Mouse (Mus musculus) kidney, embryonic 16.5 days (tissue): Measurements from ENCODE around the gene Cacna1c. TPM values are rescaled to one million over a fixed set of nuclear protein-coding genes. Genes with fewer than 3 reads are reported as not detected.

ENCODE experiments used
- ATAC-seq: fragments of 200-750 bp; cut with Nextera tagmentation; 2 replicates; pipeline ENCODE4 v1.8.0; 2017; ENCODE audit warnings: moderate TSS enrichment; ENCODE audit not compliant: low FRiP score, low TSS enrichment
- H3K27ac ChIP-seq: fragments of 300-500 bp; sonication (generic); 2 replicates; pipeline ENCODE4 v1.5.1; 2014; ENCODE audit warnings: low read length
- H3K27me3 ChIP-seq: fragments of 300-500 bp; sonication (generic); 2 replicates; pipeline ENCODE4 v1.6.1; 2014; ENCODE audit warnings: low read length, control low read depth, mixed read lengths; ENCODE audit not compliant: insufficient read depth
- H3K36me3 ChIP-seq: fragments of 300-500 bp; sonication (generic); 2 replicates; pipeline ENCODE4 v1.6.1; 2014; ENCODE audit warnings: low read length, control low read depth, mixed read lengths; ENCODE audit not compliant: insufficient read depth
- H3K4me1 ChIP-seq: fragments of 300-500 bp; sonication (generic); 2 replicates; pipeline ENCODE4 v1.6.1; 2014; ENCODE audit warnings: low read length, control low read depth, mixed read lengths; ENCODE audit not compliant: insufficient read depth
- H3K4me2 ChIP-seq: fragments of 300-500 bp; sonication (generic); replicated peaks from 2 replicates; pipeline ENCODE4 v1.6.1; 2014; ENCODE audit warnings: low read depth, low read length
- H3K4me3 ChIP-seq: fragments of 300-500 bp; sonication (generic); 2 replicates; pipeline ENCODE4 v1.5.1; 2014; ENCODE audit warnings: mild to moderate bottlenecking, low read length
- H3K9ac ChIP-seq: fragments of 300-500 bp; sonication (generic); replicated peaks from 2 replicates; pipeline ENCODE4 v1.6.1; 2014; ENCODE audit warnings: low read length
- H3K9me3 ChIP-seq: fragments of 300-500 bp; sonication (generic); 2 replicates; pipeline ENCODE4 v1.6.1; 2016; ENCODE audit warnings: low read length, control low read depth
- WGBS: fragments of 180-500 bp; shearing (Covaris S2); extraction: QIAGEN DNeasy Blood & Tissue Kit; methylation state at CpG from one replicate; pipeline ENCODE4 v1.1.7; 2014; 5-methylcytosine and 5-hydroxymethylcytosine counted together
- polyA plus RNA-seq: library from polyadenylated mRNA; unstranded; fragments of >200 nt; fragmentation: Nextera tagmentation; extraction: Ambion mirVana; gene quantifications from 2 replicates; pipeline ENCODE4 v1.2.1, GENCODE M21; 2015

The Cacna1c gene
- polyA plus RNA-seq, 1 experiment from 2014 or later = 1.4 TPM

DNA sequence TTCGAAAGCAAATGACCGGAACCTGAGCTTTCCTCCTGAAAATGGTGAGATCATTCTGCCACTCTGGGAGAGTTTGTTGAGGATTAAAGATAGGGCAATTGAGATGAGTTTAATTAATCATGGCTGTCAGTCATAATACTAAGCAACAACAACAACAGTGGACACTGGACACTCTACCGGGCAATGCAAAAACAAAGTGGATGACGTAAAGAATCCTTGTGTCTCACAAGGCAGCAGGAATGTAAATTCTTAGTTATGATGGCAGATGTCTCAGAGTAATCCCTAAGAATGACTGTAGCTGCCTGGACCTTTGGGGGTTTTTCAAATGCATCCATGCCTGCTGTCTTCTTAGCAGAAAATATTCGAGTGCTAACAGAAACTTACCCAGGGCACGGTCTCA is 471.8 kb downstream of the Cacna1c start:
- Histone ChIP-seq H3K4me2 (no peak overlapping the region), H3K27ac (no peak overlapping the region), H3K27me3 (no peaks in the 10 kb centered on the region), H3K4me1 (0 out of 2 replicates have a peak, but pooled peaks cover 14% of the 10 kb centered on the region), H3K4me3 (no peak overlapping the region), H3K9ac (no peak overlapping the region), H3K9me3 (no peaks in the 10 kb centered on the region), H3K36me3 (no peaks in the 10 kb centered on the region)
- WGBS = 64% methylated on average over 6 of the region's 6 CpGs
- ATAC-seq = no peak

DNA sequence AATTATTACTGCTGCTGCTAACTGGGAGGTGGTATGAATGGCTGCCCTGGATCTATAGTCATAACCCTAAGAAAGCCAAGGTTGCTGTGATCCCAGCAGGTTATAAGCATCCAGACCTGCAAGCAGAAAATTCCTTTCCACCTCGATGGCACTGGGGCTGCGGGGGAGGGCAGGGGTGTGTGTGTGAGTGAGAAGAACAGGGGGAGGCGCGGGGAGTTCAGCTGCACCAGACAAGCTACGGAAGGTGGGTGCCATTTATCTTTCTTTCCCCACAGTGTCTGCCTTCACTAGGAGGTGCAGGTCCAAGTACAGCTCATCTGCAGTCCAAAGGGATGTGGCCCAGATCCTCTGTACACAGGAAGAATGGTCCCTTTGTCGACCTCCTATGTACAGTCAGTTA is 473.9 kb downstream of the Cacna1c start:
- no peak overlapping the region for H3K4me2 ChIP-seq
- H3K36me3 ChIP-seq = no peaks in the 10 kb centered on the region
- H3K4me3 ChIP-seq = no peak overlapping the region
- H3K27ac ChIP-seq = no peak overlapping the region
- ATAC-seq = peak; percentile 32; the same call in 1 of the 2 replicates
- 41% methylated on average over 6 of the region's 6 CpGs for WGBS
- no peak overlapping the region for H3K9ac ChIP-seq
- 0 out of 2 replicates have a peak, but pooled peaks cover 14% of the 10 kb centered on the region for H3K4me1 ChIP-seq
- H3K27me3 ChIP-seq = no peaks in the 10 kb centered on the region
- no peaks in the 10 kb centered on the region for H3K9me3 ChIP-seq

DNA sequence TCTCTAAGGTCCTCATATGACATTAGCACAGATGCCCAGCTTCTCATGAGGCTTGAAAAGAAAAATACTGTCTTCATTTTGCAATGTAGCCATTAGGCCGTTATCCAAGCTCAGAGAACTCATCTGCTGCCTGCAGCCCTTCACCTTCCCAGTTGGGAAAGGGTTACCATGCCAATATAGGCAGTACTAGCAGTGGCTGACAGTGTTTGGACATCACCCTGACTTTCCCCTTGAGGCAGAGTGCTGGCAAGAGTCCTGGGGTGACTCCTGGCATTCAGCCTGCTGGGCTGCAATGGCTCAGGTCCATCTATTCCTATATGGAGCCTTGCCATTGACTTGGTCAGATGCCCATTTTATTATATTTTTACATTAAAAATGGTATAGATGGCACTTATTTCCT is 476.7 kb downstream of the Cacna1c start:
- Histone ChIP-seq H3K4me3 (no peak overlapping the region), H3K4me1 (0 out of 2 replicates have a peak, but pooled peaks cover 14% of the 10 kb centered on the region), H3K27ac (no peak overlapping the region), H3K36me3 (no peaks in the 10 kb centered on the region), H3K9me3 (no peaks in the 10 kb centered on the region), H3K4me2 (no peak overlapping the region), H3K9ac (no peak overlapping the region), H3K27me3 (no peaks in the 10 kb centered on the region)
- 97% methylated on average over 1 of the region's 1 CpGs for WGBS
- ATAC-seq = no peak

DNA sequence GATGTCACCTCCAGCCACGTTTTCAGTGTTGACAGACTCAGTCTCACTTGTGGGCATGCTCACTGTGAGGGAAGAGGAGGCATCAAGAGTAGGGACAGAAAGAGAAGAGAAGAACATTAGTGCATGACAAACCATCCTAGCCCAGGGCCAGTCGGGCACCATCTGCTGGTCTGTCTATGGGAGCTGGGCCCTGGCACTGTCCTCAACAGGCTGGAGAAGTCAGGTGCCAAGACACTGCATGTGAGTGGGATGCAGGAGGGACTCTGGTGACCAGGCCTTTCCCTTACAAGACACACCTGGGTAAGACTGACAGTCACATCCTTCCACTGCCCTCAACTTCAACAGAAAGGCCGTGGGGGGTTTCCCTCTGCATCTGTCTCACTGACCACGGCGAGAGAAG is 482.9 kb downstream of the Cacna1c start:
- WGBS = 86% methylated on average over 5 of the region's 5 CpGs

DNA sequence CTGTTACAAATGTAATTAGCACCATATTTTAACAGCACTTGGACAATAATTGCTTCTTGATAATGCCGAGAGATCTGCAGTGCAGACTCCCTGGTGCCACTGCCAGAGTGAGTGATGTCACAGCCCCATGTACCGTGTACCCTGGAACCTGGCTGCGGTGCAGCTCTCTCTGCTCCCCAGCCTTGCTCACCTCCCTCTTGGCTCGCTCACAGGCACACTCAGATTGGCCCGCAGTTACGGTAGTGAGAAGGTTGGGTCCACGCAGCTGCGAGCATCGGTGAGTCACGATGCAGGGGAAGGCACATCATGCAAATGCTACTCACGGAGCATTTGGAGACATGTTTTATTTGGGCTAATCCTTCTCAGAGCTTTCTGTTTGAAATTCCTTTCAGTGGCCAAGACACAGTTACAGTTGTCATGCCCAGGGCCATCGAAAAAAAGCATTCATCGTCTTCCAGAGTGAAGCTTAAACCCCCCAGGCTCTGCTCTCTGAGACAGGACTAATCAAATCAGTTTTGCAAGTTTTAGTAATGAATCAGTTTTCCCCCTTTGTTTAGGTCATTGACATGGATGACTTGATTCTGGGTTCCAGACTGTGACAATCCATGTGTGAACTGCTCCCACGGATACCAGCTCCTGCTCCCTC is 484.4 kb downstream of the Cacna1c start:
- WGBS = 66% methylated on average over 14 of the region's 14 CpGs
- no peak for ATAC-seq
- H3K9me3 ChIP-seq = no peaks in the 10 kb centered on the region
- no peak overlapping the region for H3K27ac ChIP-seq
- H3K4me2 ChIP-seq = no peak overlapping the region
- no peaks in the 10 kb centered on the region for H3K27me3 ChIP-seq
- H3K36me3 ChIP-seq = no peaks in the 10 kb centered on the region
- no peak overlapping the region for H3K4me3 ChIP-seq
- 0 out of 2 replicates have a peak, but pooled peaks cover 4% of the 10 kb centered on the region for H3K4me1 ChIP-seq
- H3K9ac ChIP-seq = no peak overlapping the region

More for the DNA sequence above, 482.9 kb downstream of the Cacna1c start:
- H3K27me3 ChIP-seq = no peaks in the 10 kb centered on the region
- H3K27ac ChIP-seq = no peak overlapping the region
- H3K4me1 ChIP-seq = 0 out of 2 replicates have a peak, but pooled peaks cover 4% of the 10 kb centered on the region
- no peak for ATAC-seq
- H3K9me3 ChIP-seq = no peaks in the 10 kb centered on the region
- no peaks in the 10 kb centered on the region for H3K36me3 ChIP-seq
- no peak overlapping the region for H3K4me3 ChIP-seq
- no peak overlapping the region for H3K4me2 ChIP-seq
- H3K9ac ChIP-seq = no peak overlapping the region

DNA sequence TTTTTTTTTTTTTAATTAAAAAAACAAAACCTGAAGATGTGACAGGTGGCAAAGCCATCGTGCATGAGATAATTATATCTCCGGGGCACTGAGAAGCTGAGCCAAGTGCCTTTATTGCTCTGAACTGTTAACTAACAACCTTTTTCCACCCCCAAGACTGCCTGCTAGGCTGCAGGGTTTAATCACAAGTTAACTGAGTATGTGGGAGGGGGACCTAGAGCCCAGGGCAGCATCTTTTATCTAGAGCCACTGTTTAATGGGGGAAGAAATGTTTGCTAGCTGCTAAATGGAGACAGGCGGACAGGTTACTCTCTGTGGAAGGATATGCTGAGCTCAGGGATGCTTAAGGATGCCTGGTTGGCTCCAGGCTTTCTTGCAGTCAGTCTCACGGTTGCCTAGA is 489.2 kb downstream of the Cacna1c start:
- Histone ChIP-seq H3K9ac (no peak overlapping the region), H3K4me1 (0 out of 2 replicates have a peak, but pooled peaks cover under 1% of the 10 kb centered on the region), H3K4me3 (no peak overlapping the region), H3K36me3 (no peaks in the 10 kb centered on the region), H3K4me2 (no peak overlapping the region), H3K27ac (no peak overlapping the region), H3K27me3 (no peaks in the 10 kb centered on the region), H3K9me3 (no peaks in the 10 kb centered on the region)
- no peak for ATAC-seq
- 43% methylated on average over 4 of the region's 4 CpGs for WGBS

DNA sequence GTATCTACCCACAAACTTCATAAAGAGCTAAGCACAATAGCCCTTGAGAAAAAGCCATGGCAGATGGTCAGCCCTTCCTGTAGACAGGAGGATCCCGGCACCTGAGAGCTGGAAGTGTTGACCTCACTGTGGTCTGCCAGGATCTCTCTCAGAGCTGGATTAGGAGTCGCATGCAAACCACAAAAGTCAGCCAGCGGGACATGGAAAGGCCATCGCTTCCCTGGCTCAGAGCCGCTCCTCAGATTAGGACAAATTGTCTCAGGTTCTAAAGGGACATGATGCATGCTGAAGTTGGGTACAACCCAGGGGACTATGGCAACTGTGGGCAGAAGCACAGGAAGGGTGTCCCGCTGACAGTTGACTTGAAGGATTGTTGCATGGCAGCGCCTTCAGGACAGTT is 490.4 kb downstream of the Cacna1c start:
- WGBS = 91% methylated on average over 7 of the region's 7 CpGs
- Histone ChIP-seq H3K36me3 (no peaks in the 10 kb centered on the region), H3K9me3 (no peaks in the 10 kb centered on the region), H3K4me3 (no peak overlapping the region), H3K4me2 (no peak overlapping the region), H3K4me1 (no peaks in the 10 kb centered on the region), H3K27me3 (no peaks in the 10 kb centered on the region), H3K27ac (no peak overlapping the region), H3K9ac (no peak overlapping the region)
- ATAC-seq = no peak

DNA sequence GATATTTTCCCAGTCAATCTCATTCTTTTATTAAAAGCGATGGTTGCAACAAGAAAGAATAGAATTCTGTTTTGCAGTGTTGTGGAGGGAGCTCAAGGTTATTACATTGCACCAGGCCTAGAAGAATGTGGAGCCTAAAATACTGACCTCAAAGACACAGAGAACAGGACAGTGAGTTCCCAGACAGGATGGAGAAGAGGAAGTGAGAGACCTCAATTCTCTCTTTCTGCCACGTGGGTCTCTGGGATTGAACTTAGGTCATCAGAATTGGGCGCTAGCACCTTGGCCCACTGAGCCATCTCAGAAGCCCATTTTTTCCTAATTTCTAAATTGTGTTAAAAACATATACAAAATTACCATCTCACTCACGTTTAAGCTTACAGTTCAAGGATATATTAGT is 501.6 kb downstream of the Cacna1c start:
- Histone ChIP-seq H3K9ac (no peak overlapping the region), H3K9me3 (no peaks in the 10 kb centered on the region), H3K27ac (no peak overlapping the region), H3K27me3 (no peaks in the 10 kb centered on the region; the same call in 1 of the 2 replicates), H3K4me1 (no peaks in the 10 kb centered on the region), H3K4me3 (no peak overlapping the region), H3K4me2 (no peak overlapping the region), H3K36me3 (no peaks in the 10 kb centered on the region)
- WGBS = 83% methylated on average over 4 of the region's 4 CpGs
- ATAC-seq = no peak

DNA sequence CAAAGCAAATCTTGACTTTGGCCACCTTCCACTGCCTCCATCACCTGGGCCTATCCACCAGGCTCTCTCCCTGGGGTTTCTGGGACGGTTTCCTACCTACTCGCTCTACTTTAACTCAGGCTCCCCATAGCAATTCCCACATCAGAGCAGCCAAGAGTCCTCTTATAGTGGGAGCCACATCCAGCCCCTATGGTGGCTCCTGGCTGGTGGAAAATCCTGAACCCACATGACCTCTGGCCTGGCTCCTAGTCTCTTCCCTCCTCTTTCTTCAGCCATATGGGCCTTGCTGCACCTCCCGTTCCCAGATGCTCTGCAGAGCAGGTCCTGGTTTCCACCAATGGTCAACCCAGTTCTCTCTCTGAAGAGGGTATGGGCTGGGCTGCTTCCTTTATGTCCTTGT is 506.8 kb downstream of the Cacna1c start:
- Histone ChIP-seq H3K27ac (no peak overlapping the region), H3K4me3 (no peak overlapping the region), H3K4me2 (no peak overlapping the region), H3K9ac (no peak overlapping the region), H3K9me3 (no peaks in the 10 kb centered on the region), H3K36me3 (no peaks in the 10 kb centered on the region), H3K27me3 (no peaks in the 10 kb centered on the region), H3K4me1 (no peaks in the 10 kb centered on the region)
- ATAC-seq = no peak
- whole genome bisulfite sequencing = 94% methylated on average over 3 of the region's 3 CpGs

DNA sequence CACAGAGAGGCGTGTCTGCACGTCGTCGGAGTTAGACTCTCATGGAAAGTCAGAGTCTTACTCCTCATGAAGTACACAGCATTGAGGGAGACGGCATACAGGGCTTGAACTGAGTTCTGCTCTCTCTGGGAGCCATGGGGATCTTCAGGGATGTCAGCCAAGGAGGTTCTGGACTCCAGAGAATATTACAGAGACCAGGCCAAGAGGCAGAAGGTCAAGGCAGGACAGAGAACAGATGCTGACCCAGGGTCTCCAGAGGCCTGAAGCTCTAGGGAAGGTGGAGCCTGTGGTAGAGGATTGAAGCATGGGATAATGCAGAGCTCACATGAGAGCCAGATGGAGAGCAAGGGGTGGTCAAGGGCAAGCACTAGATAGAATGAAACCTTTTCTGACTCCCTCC is 507.4 kb downstream of the Cacna1c start:
- Histone ChIP-seq H3K27ac (no peak overlapping the region), H3K36me3 (no peaks in the 10 kb centered on the region), H3K9ac (no peak overlapping the region), H3K27me3 (no peaks in the 10 kb centered on the region), H3K4me3 (no peak overlapping the region), H3K9me3 (no peaks in the 10 kb centered on the region), H3K4me1 (no peaks in the 10 kb centered on the region), H3K4me2 (no peak overlapping the region)
- no peak for ATAC-seq
- WGBS = 86% methylated on average over 5 of the region's 5 CpGs
